Mouse (Mus musculus): ENCODE data around the gene Slc25a35.
"Not testable (repeated sequence)": the region's sequence is repeated elsewhere in the genome, so short reads cannot be mapped to it uniquely, and the experiment has no call there.

Slc25a35 gene

DNA sequence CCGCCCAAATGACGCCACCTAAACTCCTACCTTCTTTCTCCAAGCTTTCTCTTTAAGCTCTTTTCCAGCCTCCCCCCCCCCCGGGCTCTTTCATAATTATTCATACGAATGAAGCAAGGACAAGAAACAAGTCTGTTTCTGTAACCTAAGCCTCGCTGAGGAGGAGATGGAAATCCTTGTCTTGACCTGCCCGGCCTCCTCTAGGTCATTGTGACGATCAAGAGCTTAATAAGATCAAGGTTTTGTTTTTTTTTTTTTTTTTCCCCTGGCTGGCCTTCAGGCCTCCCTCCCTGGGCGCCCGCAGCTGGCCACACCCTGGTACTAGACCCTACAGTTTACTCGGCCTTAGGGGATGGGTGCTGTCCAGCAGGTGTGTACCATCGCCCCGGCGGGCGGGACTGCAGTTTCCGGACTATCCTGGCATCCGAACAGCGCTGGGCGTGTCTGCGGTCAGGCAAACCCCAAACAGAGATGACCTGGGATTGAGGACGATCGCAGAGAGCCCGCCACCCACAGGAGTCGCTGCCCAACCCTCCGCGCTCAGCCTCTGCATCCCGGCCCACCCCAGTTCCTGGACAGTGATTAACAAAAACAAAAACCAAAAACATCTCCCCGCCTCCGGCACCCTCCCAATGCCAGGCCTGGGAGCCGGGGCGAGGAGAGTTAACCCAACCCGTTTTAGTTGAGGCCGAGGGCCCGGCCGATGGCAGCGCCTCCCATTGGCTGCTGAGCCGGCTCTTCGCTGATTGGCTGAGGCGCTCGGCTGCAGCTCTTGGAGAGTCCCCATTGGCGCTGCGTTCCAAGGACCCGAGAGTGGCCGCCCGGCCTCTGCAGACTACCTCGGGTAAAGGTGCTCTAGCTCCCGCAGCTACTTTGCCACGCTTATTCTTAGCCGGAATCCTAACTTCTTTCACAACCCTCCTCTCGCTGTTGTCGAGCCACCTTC lies at the start of gene Slc25a35:
Gene Slc25a35 (plus strand): TSS at position 795 of the 946 bp plus-strand sequence.
- DNase-seq: peak; percentile 93

DNA sequence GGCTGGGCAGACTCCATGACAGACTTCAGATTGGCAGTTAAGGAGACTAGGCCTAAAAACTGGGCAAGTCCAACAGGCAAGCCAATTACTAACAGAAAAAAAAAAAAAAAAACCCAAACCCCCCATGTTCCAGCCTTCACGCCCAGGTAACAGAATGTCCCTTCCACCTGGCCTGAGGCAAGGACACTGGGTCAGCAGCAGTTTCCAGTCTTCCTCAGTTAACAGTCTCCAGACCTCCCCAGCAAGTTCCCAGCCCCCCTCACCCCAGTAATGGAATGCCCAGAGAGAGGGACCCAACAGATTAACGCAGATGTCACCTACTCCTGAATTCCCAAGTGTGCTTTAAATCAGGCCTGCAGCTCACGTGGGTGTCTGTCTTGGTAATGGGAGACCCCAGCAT lies 44.7 kb upstream of the Slc25a35 start:
- DNase-seq: no peak

DNA sequence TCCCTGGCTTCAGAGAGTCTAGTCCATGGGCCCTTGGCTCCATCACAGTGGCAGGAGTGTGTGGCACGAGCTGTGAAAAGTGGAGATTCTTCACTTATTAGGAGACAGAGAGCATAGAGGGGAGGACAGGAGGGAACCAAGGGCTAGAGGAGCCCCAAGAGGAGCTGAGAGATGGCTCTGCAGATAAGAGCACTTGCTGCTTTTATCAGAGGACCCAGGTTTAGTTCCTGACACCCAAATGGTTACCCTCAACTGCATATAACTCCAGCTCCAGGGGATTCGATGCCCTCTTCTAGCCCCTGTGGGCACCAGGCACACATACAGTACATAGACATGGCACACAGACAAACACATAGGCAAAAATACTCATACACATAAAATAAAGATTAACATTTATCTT lies 43.2 kb upstream of the Slc25a35 start:
- DNase-seq: no peak

DNA sequence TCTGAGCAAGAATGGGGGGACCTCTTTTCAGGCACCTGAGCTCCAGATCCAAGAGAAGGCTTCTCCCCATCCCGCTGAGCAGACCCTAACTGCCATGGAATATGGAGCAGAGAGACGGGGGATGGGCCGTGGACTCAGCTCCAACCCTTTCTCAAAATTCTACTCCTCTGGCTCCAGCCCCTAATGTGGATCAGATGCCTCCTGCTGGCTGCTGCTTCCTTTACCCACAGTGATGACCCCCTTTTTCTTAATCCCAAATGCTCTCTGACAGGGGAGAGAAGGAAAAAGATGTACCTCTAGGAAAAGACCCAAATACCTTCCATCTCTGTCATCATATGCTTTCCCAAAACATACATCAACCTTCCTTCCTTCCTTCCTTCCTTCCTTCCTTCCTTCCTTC lies 41.0 kb upstream of the Slc25a35 start, which contains the start of gene Odf4:
Gene Odf4 (minus strand): TSS at position 101 of the 400 bp plus-strand sequence.
- no peak for DNase-seq

DNA sequence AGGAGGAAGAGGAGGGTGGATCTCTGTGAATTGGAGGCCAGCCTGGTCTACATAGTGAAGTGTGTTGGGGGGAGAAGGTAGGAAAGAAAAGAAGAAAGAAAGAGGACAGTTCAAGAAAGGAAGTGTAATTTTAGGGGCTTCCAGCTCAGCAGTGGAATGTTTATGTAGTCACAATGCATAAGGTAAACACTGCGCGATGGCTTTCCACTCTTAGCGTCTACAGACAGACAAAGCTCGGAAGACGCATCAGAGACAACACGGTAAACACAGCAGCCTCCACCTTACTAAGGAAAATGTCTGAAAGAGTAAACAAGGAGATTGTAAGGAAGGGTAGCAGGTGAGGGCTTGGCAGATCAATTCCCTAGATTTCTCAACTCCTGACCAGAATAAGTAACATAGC lies 38.0 kb upstream of the Slc25a35 start:
- no peak for DNase-seq

GRCm38 (mm10) chr11:68933885-68934507 lies 33.9 kb upstream of the Slc25a35 start:
- DNase-seq: no peak

DNA sequence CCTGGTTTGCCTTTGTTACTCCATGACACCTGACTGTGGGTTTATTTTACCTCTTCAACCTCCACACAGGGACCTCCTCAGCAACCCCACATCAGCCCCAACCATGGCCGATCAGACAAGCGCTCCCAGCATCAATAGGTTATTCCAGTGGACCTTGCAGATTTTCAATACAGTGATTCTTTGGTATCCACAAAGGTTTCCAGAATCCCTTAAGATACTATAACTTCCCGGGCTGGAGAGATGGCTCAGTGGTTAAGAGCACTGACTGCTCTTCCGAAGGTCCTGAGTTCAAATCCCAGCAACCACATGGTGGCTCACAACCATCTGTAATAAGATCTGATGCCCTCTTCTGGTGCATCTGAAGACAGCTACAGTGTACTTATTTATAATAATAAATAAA lies 31.0 kb upstream of the Slc25a35 start:
- not testable (repeated sequence) for DNase-seq

- DNase-seq: peak; percentile 86
These were observed 28.3 kb upstream of the Slc25a35 start for GRCm38 (mm10) chr11:68939451-68940304.

- DNase-seq: no peak
These were observed 27.4 kb upstream of the Slc25a35 start for GRCm38 (mm10) chr11:68940516-68940915.

- DNase-seq: no peak
These were observed 25.2 kb upstream of the Slc25a35 start for GRCm38 (mm10) chr11:68942731-68943130.

DNA sequence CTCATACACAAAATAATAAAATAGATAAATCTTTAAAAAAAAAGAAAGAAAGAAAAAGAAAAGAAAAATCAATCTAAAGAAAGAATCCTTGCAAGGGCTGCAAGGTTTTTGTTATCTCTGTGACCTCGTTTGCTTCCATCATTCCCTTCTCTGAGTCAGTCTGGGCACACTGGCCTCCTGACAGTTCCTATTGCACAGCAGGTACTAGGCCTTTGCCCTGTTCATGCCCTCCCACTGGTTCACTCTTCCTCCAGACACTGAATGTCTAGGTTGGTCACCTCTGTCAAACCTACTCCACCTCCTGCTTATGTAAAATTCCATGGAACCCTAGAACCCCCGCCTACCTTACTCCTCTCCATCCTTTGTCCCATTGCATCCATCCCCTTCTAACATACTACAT lies 22.7 kb upstream of the Slc25a35 start:
- no peak for DNase-seq

DNA sequence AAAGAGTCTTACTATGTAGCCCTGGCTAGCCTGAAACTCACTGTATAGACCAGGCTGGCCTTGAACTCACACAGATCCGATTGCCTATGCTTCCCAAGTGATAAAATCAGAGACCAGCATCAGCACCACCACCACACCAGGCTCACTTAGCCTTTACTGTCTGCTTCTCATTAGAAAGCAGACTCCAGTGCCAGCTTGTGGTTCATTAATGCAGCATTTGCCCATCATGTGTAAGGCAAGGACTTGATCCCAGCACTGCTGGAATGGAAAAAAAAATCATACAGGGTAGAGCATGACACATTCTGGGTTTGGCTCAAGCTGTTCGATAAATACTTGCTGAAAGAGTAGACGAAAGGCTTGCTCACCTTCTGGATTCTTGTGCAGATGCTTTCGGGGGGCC lies 21.9 kb upstream of the Slc25a35 start:
- DNase-seq: no peak

GRCm38 (mm10) chr11:68946806-68947440 lies 21.0 kb upstream of the Slc25a35 start:
- peak; percentile 58 for DNase-seq

DNA sequence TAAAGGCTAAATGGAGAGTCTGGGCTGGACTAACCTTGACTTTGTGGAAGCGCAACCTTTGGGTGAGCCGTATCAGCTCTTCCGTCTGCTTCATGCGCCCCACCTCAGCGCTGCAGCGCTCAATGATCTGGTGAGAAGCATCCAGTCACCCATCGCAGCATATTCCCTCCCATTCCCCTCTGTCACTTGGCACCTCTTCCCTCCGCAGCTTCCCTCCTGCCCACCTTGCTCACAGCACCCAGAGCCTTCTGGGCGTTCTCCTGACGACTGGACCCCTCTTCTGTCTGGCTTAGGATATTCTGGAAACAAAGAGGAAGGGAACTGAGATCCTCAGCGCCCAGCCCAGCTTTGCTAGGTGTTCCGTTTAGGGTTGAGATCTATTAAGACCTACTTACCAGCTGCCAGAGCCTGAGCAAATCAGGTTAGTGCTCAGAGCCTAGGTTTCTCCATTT lies 20.4 kb upstream of the Slc25a35 start:
- peak; percentile 51 for DNase-seq

- no peak for DNase-seq
These were observed 14.0 kb upstream of the Slc25a35 start for GRCm38 (mm10) chr11:68953903-68954302.

- DNase-seq: no peak
These were observed 13.5 kb upstream of the Slc25a35 start for GRCm38 (mm10) chr11:68954408-68954807.

DNA sequence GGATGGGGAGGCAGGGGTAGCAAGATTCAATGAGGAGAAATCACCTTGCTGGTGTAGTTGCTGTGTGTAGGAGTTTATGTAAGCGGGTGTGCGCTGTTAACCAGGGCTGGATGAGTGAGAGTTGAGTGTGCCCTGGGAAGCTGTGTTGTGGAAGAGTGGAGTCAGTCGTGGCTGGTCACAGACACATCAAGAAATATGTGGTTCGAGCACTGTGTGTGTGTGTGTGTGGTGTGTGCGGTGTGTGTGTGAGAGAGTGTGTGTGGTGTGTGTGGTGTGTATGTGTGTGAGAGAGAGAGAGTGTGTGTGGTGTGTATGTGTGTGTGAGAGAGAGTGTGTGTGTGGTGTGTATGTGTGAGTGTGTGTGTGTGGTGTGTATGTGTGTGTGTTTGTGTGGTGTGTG lies 12.5 kb upstream of the Slc25a35 start:
- DNase-seq: no peak

DNA sequence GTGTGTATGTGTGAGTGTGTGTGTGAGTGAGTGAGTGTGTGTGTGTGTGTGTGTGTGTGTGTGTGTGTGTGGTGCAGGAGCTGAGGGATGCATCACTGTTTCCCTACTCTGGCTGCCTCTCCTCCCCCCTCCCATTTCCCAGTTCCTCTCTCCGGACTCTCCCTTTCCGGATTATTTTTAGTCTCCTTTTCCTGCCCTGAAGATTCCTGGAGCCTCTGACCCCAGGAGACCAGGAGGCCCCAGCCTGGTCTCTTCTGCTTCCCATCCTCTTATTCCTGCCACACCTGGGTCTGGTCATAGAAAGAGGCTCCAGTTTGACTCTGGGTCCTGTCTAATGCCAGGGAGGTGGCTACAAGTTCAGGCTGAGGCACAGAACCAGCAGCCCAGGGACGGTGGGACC lies 11.8 kb upstream of the Slc25a35 start:
- no peak for DNase-seq

DNA sequence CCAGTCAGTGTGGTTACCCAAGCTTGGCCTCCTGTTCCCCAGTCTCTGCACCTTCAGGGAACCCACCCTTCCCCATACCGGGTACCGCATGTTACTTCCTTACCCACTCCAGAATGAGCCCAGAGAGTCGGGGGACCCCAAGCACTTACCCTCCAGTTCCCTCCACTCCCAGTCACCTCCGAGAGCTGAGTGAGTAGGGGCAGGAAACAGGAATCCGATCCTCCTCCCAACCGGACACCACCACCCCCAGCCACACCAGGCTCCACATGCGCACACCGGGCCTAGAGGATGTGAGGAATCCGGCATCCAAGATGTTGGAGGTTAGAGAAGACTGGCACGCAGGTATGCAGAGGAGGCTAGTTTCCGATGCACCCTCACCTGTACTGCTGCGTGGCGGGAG lies 11.2 kb upstream of the Slc25a35 start:
- DNase-seq: no peak

GRCm38 (mm10) chr11:68957308-68957707 lies 10.6 kb upstream of the Slc25a35 start, which contains the start of gene Arhgef15:
Gene Arhgef15 (minus strand): TSS chr11:68957480.
- DNase-seq: no peak

DNA sequence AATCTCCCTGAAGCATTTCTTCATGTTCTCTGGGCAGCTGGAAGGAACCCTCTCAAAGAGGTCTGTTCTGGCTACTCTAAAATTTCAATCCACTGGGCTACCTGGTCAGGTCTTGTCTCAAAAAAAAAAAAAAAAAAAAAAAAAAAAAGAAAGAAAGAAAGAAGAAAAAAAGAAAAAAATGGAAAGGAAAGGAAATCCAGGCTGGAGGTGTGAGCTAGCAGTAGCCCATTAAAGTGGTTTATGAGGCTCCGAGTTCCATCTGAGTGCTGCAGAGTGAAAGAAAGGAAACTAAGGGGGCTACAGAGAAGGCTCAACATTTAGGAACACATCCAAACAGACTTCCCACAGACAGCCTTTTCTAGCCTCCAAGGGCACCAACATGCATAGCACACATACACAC lies 10.0 kb upstream of the Slc25a35 start:
- no peak for DNase-seq

- DNase-seq: no peak
These were observed 6.3 kb upstream of the Slc25a35 start for GRCm38 (mm10) chr11:68961596-68961995.

Measured in right cerebral cortex, postnatal 25 days (tissue).